Mouse (Mus musculus) spleen, postnatal 36 days (tissue): ENCODE measurements around the gene Gm20379.

Experiments used
- DNase-seq, 2 experiments: peaks; one replicate each; pipeline ENCODE4 v3.0.0; 2022; ENCODE audit warnings: low spot score in 2 of 2, mixed read lengths in 1 of 2

Gm20379 gene

DNA sequence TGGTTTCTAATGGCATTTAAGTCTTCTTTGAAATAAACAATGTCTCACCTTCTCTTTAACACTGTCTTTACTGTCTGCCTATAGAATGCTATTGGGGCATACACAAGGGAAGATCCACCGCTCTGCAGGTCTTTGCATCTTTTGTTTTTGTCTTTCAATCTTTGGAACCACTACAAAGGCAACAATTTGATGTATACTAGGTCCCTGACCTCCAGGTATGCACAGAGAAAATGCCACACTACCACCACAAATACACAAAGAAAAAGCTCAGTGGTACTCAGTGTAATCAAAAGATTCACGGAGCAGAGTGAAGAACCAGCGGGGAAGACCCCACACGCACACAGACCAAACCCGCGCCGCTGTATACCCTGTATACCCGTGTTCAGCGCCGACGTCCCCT lies at the start of gene Gm20379:
Gene Gm20379 (plus strand): TSS at position 301 of the 400 bp plus-strand sequence.
- no peak for DNase-seq

DNA sequence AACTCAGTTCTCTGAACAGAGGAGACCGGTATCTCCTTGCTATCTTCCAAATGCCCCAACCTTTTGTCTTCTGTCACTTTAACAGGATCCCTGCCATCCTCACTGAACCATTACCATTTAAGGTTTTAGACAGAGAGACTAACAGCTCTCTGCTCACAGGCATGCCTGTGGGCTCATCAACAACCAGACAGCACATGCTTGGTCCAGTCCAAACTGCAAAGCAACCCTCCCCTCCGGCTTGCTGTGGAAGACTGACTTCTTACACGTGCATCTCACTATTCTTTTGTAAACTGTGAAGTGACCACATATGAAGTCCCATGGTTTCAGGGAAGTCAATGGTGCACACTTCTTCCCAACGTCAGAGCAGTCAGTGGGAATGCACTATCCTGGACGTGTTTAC lies 44.5 kb upstream of the Gm20379 start:
- DNase-seq = no peak

DNA sequence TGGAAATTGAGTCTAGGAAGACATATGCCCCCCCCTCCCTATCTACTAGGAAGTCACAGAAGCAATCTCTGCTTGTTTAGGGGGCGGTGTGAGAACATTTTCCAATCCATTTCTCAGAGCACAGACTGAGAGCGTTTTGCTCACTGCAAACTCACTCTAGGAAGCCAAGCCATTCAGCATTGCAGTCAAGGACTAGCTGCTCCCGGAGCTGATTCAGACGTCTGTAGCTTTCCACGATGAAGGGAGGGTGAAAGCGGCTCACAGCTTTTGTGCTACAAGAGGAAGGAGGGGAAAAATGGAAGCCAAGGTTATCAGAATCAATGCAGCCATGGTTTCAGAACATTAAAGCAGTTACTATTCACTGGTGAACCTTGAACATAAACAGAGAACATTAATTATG lies 42.2 kb upstream of the Gm20379 start:
- no peak for DNase-seq

DNA sequence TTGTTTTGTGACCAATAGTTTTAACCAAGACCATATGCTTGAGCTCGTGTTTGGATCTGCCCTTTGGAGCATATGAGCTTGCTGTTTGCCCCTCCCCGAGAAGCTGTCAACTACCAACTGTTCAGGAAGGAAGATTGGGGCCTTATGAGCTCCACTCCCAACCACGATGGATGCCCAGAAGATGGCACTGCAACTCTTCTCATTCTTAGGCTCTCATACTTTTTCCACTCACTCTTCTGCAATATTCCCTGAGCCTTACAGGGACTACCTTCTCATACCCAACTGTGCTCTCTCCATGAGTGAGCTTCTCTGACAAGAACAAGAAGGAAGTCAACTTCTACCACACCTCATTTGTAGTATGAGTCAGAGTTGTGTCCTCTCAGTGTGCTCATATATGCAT lies 38.7 kb upstream of the Gm20379 start:
- no peak for DNase-seq

DNA sequence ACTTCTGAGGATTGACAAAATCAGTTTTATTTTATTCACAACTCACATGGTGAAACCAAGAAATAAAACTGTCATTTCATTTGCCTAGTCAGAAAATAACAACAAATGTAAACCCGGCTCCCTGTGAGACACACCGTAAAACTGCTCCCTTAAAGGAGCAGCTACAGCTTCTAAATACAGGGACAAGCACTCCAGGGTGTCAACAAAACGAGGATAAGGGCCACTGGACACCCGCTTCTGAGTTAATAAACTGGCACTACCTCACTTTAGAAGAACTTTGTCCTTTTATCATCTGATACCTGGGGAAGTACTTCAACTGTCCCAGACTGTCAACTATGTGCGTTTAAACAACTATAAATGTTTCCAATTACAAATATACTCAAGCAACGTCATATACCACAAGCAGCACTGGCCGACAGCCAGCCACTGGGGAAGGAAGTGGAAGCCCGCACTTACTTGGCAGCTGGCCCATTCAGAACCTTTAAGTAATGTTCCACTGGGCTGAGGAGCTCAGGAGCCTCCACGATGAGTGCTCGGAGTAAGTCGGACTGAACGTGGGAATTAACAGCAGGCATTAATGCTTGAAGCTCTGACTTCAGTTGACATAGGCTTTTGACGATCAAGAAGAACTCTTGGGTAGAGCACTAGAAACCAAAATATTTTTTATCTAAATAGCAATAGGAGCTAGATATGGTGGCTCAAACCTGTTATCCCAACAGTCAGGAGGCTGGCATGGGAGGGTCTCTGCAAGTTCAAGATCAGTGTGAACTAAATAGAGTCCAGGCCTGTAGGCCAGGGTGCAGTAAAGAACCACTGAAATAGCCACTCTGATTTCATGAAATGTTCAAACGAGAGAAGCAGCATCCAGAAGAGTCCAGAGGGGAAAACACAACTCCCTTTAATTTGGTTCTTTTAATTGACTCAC lies 31.2 kb upstream of the Gm20379 start:
- peak; percentile 29 to 52 for DNase-seq

DNA sequence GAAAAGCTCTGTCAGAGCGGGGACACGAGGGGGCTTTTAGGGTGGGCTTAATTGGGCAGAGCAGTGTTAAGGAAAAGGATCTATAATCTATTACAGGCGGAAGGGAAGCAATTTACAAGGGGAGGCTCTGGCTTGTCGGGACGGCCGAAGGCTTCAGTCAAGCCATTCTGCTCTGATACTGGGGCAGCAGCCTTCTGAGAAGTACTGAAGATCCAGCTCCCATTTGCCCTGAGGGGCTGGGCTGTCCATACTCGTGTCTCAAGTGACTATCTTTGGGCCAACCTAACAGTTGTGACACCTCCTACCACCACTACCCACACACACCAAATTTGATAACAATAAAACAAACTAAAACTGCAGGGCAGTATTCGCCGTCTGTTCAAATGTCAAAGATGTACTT lies 30.5 kb upstream of the Gm20379 start:
- DNase-seq = no peak

DNA sequence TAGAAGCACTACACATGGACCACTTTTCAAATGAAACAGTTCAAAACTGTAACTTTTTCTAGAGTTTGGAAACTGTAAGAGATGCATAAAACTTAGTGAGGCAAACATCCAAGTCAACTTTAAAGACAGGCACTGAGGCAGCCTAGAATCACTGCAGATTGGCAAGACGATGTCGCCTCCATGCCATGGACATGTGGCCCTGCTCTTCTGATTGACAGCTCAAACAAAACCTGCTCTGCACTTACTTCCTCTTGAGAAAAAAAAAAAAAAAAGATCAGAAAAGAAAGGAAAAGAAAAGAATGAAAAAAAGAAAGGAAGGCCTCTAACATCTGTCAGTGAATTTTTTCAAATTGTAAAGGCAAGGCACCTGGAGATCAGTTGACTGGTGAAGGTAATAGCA lies 28.8 kb upstream of the Gm20379 start:
- no peak for DNase-seq

DNA sequence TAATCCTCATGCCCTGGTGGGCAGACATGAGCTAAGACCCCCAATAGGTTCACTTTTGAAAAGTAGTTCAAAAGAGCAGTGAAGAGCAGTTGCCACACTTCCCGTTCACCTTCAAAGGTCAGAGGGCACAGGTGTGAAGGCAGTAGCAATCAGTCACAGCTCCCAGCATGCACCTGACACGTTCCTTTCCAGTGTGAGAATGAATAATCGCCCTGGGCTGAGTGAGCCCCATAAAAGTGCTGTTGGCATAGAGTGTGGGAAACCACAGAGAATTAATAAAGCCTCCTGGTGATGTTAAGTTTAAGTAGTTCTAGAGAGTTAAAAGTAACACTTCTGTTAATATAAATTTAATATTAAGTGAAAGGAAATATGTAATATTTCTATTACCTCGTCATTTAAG lies 14.2 kb upstream of the Gm20379 start:
- no peak for DNase-seq

DNA sequence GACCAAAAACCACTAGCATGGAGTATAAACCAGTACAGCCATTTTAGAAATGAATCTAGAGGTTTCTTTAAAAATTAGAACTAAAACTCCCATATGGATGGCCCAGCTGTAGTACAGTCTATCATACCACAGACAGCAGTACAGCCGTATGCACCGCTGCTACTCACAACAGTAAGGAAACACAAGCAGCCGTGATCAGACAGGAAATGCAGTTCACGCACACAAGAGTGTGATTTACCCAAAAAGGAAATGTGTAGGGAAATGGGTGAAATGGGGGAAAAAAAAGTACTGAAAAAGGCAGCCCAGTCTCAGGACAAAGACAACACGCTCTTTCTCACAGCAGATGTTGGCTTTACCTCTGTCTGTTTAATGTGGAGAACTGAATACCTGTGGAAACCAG lies 11.9 kb upstream of the Gm20379 start:
- peak in 1 of 2 experiments; percentile 8 for DNase-seq

DNA sequence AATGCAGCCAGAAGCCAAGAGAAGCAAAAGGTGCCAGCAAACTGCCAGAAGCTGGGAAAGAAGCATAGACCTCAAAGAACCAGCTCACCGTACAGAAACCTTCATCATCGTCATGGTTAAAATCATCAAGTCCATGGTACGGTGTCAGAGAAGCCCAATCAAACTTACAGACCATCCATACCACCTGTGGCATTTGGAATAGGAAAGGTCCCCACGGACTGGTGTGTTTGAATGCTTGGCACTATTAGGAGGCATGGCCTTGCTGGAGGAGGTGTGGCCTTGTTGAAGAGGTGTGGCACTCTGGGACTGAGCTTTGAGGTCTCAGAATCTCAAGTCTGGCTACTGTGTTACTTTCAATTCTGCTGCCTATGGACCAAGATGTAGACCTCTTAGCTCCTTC lies 9.3 kb upstream of the Gm20379 start:
- DNase-seq = no peak

DNA sequence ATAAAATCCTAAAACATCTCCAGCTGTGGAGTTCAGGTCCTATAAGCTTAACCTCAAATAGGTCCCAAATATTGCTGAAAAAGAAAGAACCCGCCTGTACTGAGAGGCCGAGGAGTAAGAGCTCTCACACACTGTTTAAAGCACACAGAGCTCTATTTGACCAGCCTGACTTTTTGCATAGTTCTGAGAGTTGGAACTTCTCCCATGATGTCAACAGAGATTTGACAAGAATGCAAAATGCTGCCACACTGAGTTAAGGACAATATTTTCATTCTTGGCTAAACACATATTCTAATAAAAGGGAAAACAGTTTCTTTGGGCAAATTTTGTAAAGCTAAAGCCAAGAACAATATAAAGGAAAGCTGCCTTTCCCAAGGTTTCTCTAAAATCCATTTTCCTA lies 8.8 kb upstream of the Gm20379 start:
- DNase-seq = no peak

DNA sequence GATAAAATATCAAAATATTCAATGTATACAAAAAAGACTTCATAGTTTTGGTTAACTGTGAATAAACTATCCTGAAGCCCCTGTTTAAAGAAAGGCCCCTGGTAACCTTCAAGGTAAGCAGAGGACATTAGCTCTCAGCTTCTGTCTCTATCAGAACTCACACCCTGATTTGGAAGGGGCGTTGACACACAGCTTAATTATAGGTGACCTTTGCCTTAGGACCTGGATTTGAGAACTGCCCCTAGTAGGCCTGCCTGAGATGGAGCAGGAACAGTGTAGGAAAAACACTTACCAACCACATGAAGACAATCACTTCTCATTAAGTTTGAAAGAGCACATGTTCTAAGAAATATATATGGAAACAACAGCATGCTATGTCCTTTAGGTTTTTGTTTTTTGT lies 6.3 kb upstream of the Gm20379 start:
- no peak for DNase-seq

DNA sequence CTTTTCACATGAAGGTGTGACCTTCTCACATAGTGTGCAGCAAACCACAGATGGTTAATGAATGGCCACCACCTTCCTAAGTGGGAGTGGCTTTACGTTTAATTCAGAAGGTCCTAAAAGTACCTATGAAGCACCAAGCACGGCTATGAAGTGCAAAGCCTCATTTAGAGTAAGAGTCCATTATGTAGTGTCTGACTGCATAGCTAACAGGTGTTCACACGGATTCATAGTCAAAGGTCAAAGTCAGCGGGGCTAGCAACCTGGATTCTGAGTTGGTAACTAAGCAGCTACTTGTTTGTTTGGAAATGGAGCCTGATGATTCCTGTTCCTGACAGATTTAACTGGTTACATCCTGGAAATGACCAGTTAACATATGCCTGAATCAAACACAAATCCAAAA lies 4.0 kb upstream of the Gm20379 start:
- no peak for DNase-seq

DNA sequence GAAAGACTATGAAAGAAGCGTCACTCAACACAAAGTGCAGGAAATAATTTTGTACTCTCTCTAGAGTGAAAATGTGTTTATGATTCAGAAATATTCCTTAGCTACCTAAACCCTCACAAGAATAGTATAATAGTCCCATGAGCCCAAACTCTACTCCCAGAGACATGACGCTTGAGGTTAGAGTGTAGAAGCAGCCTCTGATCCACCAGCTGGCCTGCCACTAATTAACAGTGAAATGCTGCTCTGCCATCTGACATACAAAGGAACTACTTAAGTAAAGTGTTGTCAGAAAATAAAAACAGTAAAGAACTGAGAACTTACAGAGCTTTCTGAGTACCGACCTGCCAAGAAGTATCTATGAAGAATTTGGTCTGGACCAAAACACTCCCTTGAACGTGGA lies 3.3 kb upstream of the Gm20379 start:
- no peak for DNase-seq

DNA sequence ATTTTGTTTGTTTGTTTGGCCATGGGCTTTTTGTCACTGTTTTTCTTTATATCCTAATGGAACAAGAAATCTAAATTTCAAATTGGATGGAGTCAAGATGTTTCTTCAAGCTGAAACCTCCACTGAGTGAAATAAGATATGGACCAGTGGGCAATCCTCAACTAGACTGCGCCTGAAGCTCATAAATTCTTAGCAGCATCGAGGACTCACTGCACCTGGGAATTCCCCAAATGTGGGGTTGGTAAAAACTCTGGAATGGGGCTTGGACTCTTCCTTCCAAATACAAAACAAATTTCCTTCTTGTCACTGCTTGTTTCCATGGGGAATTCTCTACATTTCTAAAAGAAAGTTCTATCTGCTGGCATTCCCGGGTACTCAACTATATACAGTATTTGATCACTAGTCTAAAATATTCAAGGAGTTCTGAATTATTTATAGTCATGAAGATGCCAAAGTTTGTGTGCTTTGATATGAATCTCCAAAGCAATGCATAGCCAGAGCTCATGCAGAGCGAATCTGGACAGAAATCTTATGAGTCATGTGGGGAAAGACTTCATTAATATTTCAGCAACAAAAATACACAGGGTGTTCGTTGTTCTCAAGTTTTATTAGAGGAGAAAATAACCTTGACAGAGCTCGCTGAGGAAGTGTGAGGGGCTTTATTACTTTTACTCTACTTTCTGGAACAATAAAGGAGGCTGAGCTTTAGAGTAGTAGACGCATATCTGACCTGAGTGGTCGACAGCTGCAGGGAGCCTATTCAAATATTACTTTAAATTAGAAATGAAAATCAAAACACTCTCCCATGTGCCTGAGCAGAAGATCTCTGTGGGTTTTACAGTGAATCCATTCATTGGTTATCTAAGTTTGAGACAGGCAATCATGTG lies 2.5 kb upstream of the Gm20379 start:
- DNase-seq = no peak

DNA sequence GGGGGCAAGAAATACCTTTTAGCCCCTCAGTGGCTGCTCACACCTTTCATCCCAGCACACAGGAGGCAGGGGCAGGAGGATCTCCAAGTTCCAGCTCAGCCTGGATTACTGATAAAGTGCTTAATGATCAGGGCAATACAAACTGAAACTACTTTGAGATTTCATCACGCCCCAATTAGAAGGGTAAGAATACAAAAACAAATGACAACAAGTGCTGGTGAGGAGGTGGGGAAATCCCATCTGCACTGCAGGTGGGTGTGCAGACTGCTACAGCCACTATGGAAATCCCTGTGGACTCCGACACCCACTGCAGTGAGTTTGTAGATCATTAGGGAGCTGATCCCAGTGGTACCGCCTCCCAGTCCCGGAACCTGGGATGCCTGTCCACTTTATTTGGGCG lies 1.5 kb upstream of the Gm20379 start:
- DNase-seq = no peak

DNA sequence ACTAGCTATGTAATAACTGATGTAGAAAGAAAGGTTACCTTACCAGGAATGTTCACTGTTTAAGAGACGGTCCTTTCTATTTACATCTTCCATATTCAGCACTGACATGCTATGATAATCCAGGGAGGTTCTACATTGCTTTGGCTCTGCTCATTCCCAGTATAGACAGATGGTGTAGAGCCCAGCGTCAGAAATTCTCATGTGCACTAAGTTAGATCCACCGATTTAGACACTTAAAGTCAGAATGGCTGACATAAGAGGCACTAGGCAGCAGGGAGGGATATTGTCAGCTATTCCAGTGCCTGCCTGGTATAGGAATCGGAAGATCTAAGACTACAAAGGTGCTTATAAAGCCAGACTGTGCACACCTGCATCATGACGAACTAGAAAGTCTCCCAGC lies 8.8 kb downstream of the Gm20379 start:
- DNase-seq = no peak

DNA sequence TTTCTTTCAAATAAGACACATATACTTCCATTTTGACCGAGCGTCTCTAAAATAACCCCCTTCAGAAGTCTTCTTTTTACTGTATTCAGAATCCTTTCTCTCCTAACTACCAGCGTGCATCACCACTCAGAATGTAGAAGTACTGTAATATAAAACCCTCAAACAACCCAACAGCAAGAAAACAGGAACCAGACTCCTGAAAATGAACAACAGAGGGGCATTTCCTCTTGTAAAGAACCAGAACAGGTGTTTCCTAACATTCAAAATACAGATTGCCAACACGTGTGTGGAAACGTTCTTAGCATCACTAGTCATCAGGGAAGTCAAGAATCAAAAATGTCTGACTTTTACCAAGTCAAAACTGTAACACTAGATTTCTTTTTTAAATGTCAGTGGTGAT lies 15.0 kb downstream of the Gm20379 start:
- peak in 1 of 2 experiments; percentile 10 for DNase-seq

DNA sequence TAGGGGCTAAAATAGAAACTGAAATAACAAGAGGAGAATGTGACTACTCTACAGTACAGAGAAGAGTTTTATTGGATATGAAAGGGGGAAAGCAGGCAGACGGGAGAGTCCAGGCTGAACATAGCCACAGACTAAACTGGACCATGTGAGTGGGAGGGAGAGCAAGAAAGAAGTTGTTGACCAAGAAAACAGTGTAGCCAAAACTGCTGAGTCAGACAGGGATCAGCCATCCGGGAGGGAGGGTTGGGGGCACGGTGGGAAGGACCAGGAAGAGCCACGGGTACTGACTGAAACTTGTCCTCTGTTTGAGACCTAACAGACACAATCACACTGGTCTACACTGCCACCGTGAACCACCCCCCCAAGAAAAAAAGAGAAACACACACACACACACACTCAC lies 20.2 kb downstream of the Gm20379 start:
- no peak for DNase-seq

DNA sequence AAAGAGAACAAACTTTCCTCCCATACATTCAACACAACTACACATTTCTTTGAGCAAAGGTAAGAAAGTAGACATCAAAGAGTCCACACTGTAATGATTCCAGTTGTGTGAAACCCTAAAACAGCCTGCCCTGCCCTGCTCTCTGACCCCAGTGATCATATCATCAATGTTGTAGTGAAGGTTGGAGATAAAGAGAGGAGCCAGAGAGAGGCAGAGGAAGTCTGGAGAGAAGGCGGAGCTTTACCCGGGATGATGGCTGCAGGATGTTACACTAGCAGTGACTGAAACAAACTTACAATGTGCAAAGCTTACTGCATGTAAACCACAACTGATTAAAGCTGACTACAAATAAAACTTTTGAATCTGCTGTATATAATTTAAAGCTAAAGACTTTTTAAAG lies 22.2 kb downstream of the Gm20379 start:
- DNase-seq = no peak

DNA sequence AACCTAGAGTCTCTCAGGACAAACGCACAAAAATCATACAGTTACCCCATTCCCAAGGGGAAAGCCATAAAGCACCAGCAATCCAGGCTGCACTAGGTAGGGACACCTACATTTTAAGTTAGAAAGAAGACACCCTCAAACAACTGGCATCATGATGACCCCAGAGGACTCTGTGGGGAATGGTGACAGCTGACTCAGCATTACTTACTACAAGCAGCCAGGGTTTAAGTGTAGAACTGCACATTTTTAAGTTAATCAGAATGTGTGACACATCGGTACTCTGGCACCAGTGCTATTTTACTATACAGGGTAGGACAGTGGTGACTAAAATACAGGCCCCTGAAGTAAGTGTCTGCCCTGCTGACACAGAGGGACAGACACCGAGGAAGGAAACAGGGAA lies 24.8 kb downstream of the Gm20379 start:
- no peak for DNase-seq

DNA sequence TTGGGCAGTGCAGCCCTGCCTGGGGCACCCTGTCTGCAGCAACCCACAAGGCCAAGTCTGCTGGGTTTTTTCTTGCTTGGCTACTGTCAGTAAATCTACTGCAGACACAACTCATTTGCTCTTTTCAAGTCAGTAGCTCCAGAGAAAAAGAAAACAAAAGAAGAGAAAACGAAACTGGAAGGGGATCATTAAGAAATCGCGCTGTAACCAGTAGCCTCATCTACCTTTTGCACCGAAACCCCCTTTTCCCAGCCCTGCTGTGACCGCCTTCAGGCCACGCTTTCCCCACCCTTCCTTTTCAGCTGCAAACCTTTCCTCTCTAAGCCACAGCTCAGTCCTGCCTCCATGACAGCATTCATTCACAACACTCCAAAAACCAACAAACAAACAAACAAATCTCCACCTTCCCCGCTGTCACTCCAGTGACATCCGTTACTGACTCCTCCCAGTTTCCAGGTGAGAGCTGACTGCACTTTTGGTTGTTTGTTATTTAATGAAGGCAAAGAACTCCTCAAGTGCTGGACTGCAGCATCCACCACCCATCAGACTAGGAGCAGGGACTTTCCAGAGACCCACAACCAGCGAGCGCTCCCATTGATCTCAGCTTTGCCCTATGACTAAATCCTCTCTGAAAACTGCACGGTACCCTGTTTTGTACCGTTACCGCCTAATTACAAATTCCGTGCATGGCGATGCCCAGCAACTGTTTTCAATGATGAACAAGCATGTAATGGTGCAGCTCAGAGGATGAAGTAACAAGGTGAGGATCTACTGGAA lies 26.5 kb downstream of the Gm20379 start:
- no peak for DNase-seq
